Mouse (Mus musculus): ENCODE measurements around the gene Adora3. TPM values are rescaled to one million over a fixed set of nuclear protein-coding genes. Genes with fewer than 3 reads are reported as not detected.

Adora3 gene
- polyA plus RNA-seq, 1 experiment, result 1.2 TPM

DNA sequence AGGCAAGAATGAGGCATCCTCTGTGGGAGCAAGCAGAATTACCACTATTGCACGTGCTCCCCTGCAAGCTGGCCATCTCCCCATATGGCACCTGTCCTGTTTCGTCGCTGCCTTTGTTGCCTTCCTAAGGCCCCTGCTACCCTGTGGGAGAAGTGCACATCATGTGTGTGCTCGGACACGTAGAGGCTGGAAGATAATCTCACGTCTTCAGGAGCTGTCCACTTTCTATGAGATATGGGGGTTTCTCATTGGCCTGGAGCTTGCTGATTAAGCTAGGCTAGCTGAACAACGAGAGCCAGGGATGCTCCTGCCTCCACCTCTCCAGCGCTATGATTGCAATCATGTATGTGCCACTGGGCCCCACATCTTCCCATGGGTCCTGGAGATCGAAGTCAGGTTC, 54.0 kb downstream of the Adora3 start:
- WGBS, result 80% methylated on average over 9 of the region's 9 CpGs
- DNase-seq, result no peak
- TF ChIP-seq CTCF (IDR thresholded peaks at IDR 0.05; ENCODE audit: insufficient read depth, low read length) (no peak), POLR2A (IDR thresholded peaks at IDR 0.05; ENCODE audit: borderline replicate concordance, extremely low read depth, low read depth, low read length) (no peak)

GRCm38 (mm10) chr3:105927561-105928194, 57.0 kb downstream of the Adora3 start:
- WGBS, result 84% methylated on average over 7 of the region's 7 CpGs
- H3K4me3 ChIP-seq (replicated peaks; ENCODE audit: extremely low read depth, low read depth, low read length), result no peak overlapping the region
- TF ChIP-seq CTCF (IDR thresholded peaks at IDR 0.05; ENCODE audit: insufficient read depth, low read length), result no peak
- no peak for TF ChIP-seq POLR2A (IDR thresholded peaks at IDR 0.05; ENCODE audit: borderline replicate concordance, extremely low read depth, low read depth, low read length)
- DNase-seq, result no peak
- H3K4me1 ChIP-seq (ENCODE audit: control insufficient read depth, insufficient read depth, low read length), result no peaks in the 10 kb centered on the region; the same call in 1 of the 2 replicates

More for the DNA sequence above, 54.0 kb downstream of the Adora3 start:
- no peak overlapping the region for H3K4me3 ChIP-seq (replicated peaks; ENCODE audit: extremely low read depth, low read depth, low read length)
- no peaks in the 10 kb centered on the region for H3K4me1 ChIP-seq (ENCODE audit: control insufficient read depth, insufficient read depth, low read length)

GRCm38 (mm10) chr3:105928195-105928569, 57.5 kb downstream of the Adora3 start:
- no peak for DNase-seq
- 79% methylated on average over 3 of the region's 3 CpGs for WGBS
- TF ChIP-seq POLR2A (IDR thresholded peaks at IDR 0.05; ENCODE audit: borderline replicate concordance, extremely low read depth, low read depth, low read length), result no peak
- TF ChIP-seq CTCF (IDR thresholded peaks at IDR 0.05; ENCODE audit: insufficient read depth, low read length), result no peak

GRCm38 (mm10) chr3:105928781-105929180, 58.1 kb downstream of the Adora3 start:
- TF ChIP-seq POLR2A (IDR thresholded peaks at IDR 0.05; ENCODE audit: borderline replicate concordance, extremely low read depth, low read depth, low read length) (no peak), CTCF (IDR thresholded peaks at IDR 0.05; ENCODE audit: insufficient read depth, low read length) (no peak)
- DNase-seq, result no peak
- 80% methylated on average over 6 of the region's 6 CpGs for WGBS
- Histone ChIP-seq H3K4me3 (replicated peaks; ENCODE audit: extremely low read depth, low read depth, low read length) (no peak overlapping the region), H3K4me1 (ENCODE audit: control insufficient read depth, insufficient read depth, low read length) (no peaks in the 10 kb centered on the region; the same call in 1 of the 2 replicates)

More at GRCm38 (mm10) chr3:105928195-105928569, 57.5 kb downstream of the Adora3 start:
- Histone ChIP-seq H3K4me1 (ENCODE audit: control insufficient read depth, insufficient read depth, low read length) (no peaks in the 10 kb centered on the region; the same call in 1 of the 2 replicates), H3K4me3 (replicated peaks; ENCODE audit: extremely low read depth, low read depth, low read length) (no peak overlapping the region)

DNA sequence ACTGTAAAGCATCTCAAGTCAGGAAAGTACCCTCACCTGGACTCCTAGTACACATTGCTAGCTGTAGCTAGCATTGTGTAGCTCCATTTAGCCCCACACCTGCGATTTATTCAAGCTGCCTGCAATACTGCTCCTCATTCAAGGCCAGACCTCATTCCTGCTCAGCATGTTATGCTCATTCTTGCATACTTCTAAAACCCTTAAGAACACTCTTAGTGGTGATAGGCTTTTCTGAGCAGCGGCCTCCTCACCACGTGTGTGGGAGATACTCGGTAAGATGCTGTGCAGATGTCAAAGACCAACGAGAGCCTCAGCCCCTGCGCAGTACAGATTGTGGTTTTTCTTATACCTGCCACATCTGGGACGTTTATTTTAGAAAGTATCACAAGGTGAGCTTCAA, 59.2 kb downstream of the Adora3 start:
- H3K4me3 ChIP-seq (replicated peaks; ENCODE audit: extremely low read depth, low read depth, low read length), result no peak overlapping the region
- WGBS, result 60% methylated on average over 7 of the region's 7 CpGs
- no peak for DNase-seq
- H3K4me1 ChIP-seq (ENCODE audit: control insufficient read depth, insufficient read depth, low read length), result no peaks in the 10 kb centered on the region; the same call in 1 of the 2 replicates
- TF ChIP-seq CTCF (IDR thresholded peaks at IDR 0.05; ENCODE audit: insufficient read depth, low read length) (no peak), POLR2A (IDR thresholded peaks at IDR 0.05; ENCODE audit: borderline replicate concordance, extremely low read depth, low read depth, low read length) (no peak)

DNA sequence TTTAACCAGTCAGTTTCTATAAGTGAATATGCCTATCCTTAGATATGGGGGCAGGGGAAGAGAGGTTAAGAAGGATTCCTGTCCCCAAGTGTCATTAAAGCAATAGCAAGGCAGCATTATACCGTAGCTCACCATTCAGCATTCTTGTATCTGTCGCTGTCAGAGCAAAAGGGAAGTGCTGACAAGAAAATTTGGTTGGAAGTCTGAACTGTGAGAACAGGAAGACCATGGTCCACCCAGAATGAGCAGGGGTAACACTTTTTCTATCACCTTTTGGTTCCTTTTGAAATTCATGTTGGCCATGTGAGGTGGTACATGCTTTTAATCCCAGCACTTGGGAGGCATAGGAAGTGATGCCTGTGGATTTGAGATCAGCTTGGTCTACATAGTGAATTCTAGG, 60.4 kb downstream of the Adora3 start:
- H3K4me1 ChIP-seq (ENCODE audit: control insufficient read depth, insufficient read depth, low read length), result peaks cover 4% of the 10 kb centered on the region; the same call in 1 of the 2 replicates
- 85% methylated on average over 2 of the region's 2 CpGs for WGBS

DNA sequence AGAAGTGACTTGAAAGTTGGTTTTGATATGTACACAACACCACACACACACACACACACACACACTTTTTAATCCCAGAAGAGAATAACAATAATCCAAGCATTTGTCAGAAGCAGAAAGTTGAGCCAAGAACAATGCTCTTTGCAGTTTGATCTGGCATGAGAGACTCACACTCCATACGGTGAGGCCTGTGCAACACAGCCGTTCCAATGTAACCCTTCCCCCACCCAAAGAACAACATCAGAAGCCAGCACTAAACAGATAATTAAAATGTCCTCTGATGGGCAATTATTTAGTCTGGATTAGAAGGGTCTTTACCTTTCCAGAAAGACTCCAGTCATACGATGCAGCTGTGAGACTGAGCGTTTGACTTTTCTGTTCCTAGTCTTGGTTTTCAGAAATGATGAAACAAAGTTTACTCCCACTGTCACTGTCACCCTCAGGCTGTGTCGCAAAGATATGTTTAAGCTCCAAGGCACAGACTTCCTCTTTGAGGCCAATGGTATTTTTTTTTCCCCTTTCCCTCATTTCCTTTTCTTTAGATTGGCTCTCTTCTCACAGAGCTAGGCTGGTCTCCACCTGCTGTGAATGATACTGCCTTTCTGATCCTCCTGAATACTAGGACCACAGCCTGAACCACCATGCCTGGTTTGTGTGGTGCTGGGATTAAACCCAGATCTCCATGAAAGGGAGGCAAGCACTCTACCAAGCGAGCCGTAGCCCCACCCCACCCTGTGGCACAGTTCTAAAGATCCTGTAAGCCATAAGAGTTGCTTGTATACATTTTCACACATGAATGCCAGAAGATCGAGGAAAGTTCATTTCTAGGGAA, 61.8 kb downstream of the Adora3 start, which contains the start of gene I830077J02Rik:
I830077J02Rik (minus strand) TSS at position 425 of the 832 bp plus-strand sequence.
- WGBS, result 52% methylated on average over 8 of the region's 8 CpGs
- no peak for TF ChIP-seq POLR2A (IDR thresholded peaks at IDR 0.05; ENCODE audit: borderline replicate concordance, extremely low read depth, low read depth, low read length)
- TF ChIP-seq CTCF (IDR thresholded peaks at IDR 0.05; ENCODE audit: insufficient read depth, low read length), result no peak
- peaks cover 4% of the 10 kb centered on the region; the same call in 1 of the 2 replicates for H3K4me1 ChIP-seq (ENCODE audit: control insufficient read depth, insufficient read depth, low read length)
- H3K4me3 ChIP-seq (replicated peaks; ENCODE audit: extremely low read depth, low read depth, low read length), result no peak within 1 kb of the TSS
- DNase-seq, result no peak

More for the DNA sequence above, 60.4 kb downstream of the Adora3 start:
- no peak for TF ChIP-seq POLR2A (IDR thresholded peaks at IDR 0.05; ENCODE audit: borderline replicate concordance, extremely low read depth, low read depth, low read length)
- no peak for TF ChIP-seq CTCF (IDR thresholded peaks at IDR 0.05; ENCODE audit: insufficient read depth, low read length)
- no peak overlapping the region for H3K4me3 ChIP-seq (replicated peaks; ENCODE audit: extremely low read depth, low read depth, low read length)
- DNase-seq, result no peak

DNA sequence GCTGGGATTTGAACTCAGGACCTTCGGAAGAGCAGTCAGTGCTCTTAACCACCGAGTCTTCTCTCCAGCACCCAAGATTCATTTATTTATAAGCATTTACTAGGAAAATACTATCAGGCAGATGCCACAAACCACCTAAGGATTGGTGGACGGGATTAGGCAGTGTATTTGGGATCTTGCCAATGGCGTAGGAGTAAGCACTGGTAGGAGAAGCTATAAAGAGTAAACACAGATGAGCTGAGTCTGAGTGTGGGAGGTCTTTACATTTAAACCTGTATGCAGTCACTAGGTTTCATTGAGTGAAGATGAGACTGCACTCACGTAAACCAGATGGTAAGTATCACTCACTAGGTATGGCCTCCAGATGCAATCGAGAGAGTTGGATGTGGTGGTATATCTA, 63.3 kb downstream of the Adora3 start:
- WGBS, result 89% methylated on average over 6 of the region's 6 CpGs
- H3K4me1 ChIP-seq (ENCODE audit: control insufficient read depth, insufficient read depth, low read length), result peaks cover 4% of the 10 kb centered on the region; the same call in 1 of the 2 replicates
- no peak for TF ChIP-seq POLR2A (IDR thresholded peaks at IDR 0.05; ENCODE audit: borderline replicate concordance, extremely low read depth, low read depth, low read length)
- TF ChIP-seq CTCF (IDR thresholded peaks at IDR 0.05; ENCODE audit: insufficient read depth, low read length), result no peak
- DNase-seq, result no peak
- H3K4me3 ChIP-seq (replicated peaks; ENCODE audit: extremely low read depth, low read depth, low read length), result no peak overlapping the region

DNA sequence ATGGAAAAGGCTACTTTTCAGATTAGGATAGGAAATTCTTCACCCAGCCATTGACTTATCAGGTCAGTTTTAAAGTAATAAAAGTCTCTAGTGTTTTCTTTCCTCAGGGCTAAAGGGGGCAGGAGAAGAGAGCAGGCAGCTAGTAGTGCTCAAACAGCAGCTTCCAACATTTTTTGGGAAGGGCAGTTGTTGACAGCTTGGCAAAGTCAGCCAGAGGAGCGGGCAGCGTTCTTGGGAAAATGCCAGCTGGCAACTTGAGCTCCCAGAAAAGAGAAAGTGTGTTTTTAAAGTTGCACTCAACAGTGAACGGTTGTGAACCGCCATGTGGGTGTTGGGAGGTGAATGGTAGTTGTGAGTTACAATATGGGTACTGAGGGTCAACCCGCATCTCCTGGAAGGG, 64.4 kb downstream of the Adora3 start:
- TF ChIP-seq POLR2A (IDR thresholded peaks at IDR 0.05; ENCODE audit: borderline replicate concordance, extremely low read depth, low read depth, low read length), result no peak
- Histone ChIP-seq H3K4me1 (ENCODE audit: control insufficient read depth, insufficient read depth, low read length) (peaks cover 4% of the 10 kb centered on the region; the same call in 1 of the 2 replicates), H3K4me3 (replicated peaks; ENCODE audit: extremely low read depth, low read depth, low read length) (no peak overlapping the region)
- peak; percentile 44 for DNase-seq
- 35% methylated on average over 5 of the region's 5 CpGs for WGBS
